Mouse (Mus musculus): Measurements from ENCODE around the gene Cd79a.

Cd79a gene

DNA sequence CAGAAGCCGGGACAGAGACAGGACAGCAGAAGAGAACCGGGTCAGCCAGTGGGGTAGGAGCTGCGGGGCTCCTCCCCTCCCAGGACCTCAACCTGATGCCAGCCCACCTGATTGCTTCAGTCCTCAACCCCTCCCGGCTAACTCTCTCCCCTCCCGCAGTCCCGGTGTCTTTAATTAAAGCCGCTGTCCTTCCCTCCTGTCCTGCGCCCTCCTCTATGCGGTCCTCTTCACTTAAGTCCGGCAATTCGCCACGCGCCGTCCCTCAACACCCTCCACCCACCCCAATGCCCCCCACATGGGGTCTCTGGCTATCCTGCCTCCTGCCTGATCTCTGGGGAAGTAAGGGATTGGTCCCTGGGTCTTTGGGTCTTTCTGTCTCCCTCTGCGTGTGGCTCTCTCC is 34.5 kb downstream of the Cd79a start:
- DNase-seq, result no peak

DNA sequence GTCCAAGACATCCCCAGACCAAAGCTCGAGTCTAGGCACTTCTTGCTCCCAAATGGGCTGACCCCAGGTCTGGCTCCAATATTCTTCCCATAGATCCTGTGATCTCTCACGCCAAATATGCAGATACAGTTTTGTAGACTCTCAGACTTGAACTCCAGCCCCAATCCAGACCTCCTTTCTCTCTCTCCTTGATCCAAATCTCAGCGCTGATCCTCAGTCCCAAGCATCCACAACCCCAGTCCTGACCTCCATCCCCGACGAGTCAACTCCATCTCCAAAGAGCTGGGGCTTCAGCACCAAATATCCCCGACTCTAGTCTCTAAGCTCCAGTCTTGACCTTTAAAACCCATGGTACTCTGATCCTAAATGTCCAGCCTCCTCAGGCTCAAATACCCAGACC is 46.5 kb downstream of the Cd79a start:
- DNase-seq, result no peak

DNA sequence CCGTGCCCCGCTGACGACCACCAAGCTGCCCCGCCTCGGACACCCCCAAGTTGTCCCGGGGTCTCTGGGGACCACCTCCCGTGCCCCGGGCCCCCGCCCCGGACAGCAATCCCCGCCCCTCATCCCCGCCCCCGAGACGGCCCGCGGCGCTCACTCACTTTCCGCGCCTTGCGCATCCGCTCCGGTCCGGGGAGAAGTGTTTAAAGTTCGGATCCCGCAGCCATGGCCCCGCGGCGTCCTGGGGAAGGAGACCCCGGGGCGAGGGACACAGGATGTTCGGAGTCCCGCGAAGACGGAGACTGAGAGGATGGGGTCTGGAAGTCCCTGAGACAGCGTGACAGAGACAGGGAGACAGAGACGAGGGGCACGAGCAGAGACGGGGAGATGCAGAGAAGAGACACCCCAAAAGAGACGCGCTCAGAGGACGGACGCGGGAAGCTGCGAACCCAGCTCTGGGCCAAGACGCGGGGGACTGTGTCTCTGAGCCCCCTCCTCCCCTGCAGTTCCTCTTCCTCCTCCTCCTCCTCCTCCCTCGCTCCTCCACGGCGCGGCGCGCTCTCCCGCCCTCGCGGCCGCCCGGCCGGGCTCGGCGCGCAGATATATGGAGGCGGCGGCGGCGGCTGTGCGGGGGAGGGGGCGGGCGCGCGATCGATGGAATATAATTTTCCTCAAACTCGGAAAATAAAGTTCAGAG is 47.2 kb downstream of the Cd79a start, which contains the start of gene Gm4881:
Gene Gm4881, minus strand, starts transcription at position 238 of the 694 bp plus-strand sequence.
- no peak for DNase-seq

DNA sequence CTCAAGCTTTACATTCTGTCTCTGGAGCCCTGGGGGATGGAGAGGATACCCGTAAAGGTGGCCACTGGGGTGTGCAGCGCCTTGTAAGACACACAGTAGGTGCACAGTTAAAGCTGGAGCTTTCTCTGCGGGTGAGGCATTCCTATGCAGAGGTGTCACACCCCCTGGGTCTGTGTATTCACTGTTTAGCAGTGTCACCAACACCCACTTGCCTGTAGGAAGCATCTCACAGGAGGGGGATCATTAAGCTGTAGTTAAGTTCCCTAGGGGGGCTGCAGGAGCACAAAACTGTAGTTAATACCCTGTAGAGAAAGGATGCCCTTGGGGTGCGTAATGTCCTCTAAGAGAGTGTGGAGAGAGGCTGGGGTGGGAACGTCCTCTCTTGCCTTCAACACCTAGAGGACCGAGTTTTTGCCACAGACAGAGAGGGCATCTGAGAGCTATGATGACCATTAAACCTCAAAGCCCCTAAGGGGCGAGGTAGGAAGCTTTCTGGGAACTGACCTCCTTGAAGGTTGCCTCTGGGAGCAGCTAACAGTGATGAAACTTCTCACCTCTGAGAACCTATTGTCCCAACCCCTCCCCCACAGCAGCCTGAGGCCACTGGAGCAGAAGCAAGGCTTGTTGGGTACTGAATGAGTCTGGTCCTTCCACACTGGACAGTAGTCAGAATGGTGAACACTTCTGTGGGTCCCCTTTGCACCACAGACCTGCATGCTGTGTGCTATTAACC is 50.3 kb downstream of the Cd79a start:
- DNase-seq, result no peak

DNA sequence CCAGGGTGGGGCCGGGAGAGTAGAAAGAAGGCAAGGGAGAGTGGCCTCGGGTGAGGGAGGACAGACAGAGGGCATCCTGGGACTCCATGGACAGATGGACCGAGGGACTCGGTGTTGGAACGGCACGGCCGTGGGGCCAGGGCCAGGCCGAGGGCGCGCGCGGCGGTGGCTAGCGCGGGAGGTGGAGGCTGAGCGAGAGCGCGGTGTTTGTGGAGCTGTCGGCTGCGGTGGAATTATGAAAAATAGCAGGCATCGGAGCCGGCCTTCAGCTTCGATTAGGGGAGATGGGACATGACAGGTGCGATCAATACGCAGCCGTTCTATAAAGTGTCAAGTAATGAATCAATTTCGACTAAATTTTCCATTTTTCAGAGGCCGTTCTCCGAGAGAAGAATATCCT is 51.6 kb downstream of the Cd79a start:
- DNase-seq, result no peak

DNA sequence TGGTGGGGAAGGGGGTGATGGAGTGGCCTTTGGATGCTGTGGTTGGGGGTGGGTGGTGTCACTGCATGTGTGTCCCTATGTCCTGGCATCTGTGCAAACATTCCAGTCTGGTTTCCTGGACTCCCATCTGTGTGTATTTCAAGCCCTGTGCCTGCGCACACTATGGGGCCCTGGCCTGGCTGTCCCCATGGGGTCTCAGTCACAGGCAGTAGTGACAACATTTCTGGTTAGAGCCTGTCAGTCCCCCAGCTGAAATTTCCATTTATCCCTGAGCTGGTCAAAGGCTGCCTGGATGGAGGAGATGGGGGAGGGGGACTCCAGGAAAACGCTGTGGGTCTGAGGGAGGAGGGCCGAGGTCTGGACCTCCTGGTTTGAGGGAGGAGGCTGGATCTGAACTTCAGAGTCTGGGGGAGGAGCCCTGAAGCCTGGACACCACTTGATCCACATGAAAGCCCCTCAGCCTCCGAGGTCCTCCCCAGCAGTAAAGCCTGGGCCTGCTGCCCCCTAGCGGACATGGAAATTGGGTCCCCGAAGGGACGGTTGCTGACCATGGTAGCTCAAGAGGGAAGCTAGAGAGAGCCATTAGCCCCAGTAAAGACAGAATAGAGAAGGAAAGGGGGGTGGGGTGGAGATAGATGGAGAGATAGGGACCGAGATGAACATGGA is 52.9 kb downstream of the Cd79a start:
- DNase-seq, result peak; percentile 26 to 64

Measured in kidney, adult 8-10 months (tissue).